Mouse (Mus musculus) lung, adult 2 months (tissue): ENCODE measurements around the gene Vwc2l. TPM values are rescaled to one million over a fixed set of nuclear protein-coding genes. Genes with fewer than 3 reads are reported as not detected.

Experiments used
- DNase-seq: peaks from one replicate; pipeline ENCODE4 v3.0.0; 2022
- H3K4me1 ChIP-seq: fragments of 200-500 bp; 2 replicates; pipeline ENCODE4 v1.6.1; 2011; ENCODE audit warnings: low read length; ENCODE audit not compliant: control insufficient read depth, insufficient read depth
- H3K4me3 ChIP-seq: fragments of 200-500 bp; replicated peaks from 2 replicates; pipeline ENCODE3; 2011; ENCODE audit warnings: low read depth, mild to moderate bottlenecking, control low read depth, low read length; ENCODE audit errors: extremely low read depth
- CTCF ChIP-seq: fragments of 200-500 bp; IDR thresholded peaks from 2 replicates; pipeline ENCODE4 v1.5.1; 2011; ENCODE audit warnings: mild to moderate bottlenecking, low read length, control low read depth; ENCODE audit not compliant: insufficient read depth
- POLR2A ChIP-seq: fragments of 200-500 bp; IDR thresholded peaks from 2 replicates; pipeline ENCODE4 v1.6.1; 2011; ENCODE audit warnings: low read depth, mild to moderate bottlenecking, control low read depth, low read length, borderline replicate concordance; ENCODE audit errors: extremely low read depth
- WGBS: fragments of 180-500 bp; shearing (Covaris S2); methylation state at CpG from one replicate; pipeline ENCODE4 v1.1.7; 2018; 5-methylcytosine and 5-hydroxymethylcytosine counted together
- polyA plus RNA-seq: library from polyadenylated mRNA; depleted of rRNA; stranded (reverse); fragments of >200 nt; gene quantifications from 2 replicates; pipeline ENCODE4 v1.2.3, GENCODE M21; 2012

Vwc2l gene
- polyA plus RNA-seq, 1 experiment: not detected

GRCm38 (mm10) chr1:70902311-70902710 is 176.8 kb downstream of the Vwc2l start:
- H3K4me1 ChIP-seq: no peaks in the 10 kb centered on the region

GRCm38 (mm10) chr1:70907366-70907765 is 181.9 kb downstream of the Vwc2l start:
- WGBS: 88% methylated on average over 2 of the region's 2 CpGs
- no peak overlapping the region for H3K4me3 ChIP-seq
- no peak for DNase-seq
- H3K4me1 ChIP-seq: no peaks in the 10 kb centered on the region
- TF ChIP-seq CTCF (no peak), POLR2A (no peak)

More at GRCm38 (mm10) chr1:70902311-70902710, 176.8 kb downstream of the Vwc2l start:
- no peak for DNase-seq
- 13% methylated on average over 3 of the region's 3 CpGs for WGBS
- no peak overlapping the region for H3K4me3 ChIP-seq
- TF ChIP-seq CTCF (no peak), POLR2A (no peak)

- TF ChIP-seq CTCF: no peak
- TF ChIP-seq POLR2A: no peak
- Histone ChIP-seq H3K4me3 (no peak overlapping the region), H3K4me1 (no peaks in the 10 kb centered on the region)
- DNase-seq: no peak
- WGBS: 58% methylated on average over 4 of the region's 4 CpGs
Measured at GRCm38 (mm10) chr1:70911235-70911634, 185.7 kb downstream of the Vwc2l start.

GRCm38 (mm10) chr1:70913071-70913470 is 187.6 kb downstream of the Vwc2l start:
- Histone ChIP-seq H3K4me1 (no peaks in the 10 kb centered on the region), H3K4me3 (no peak overlapping the region)
- WGBS: 62% methylated on average over 9 of the region's 9 CpGs
- no peak for DNase-seq
- TF ChIP-seq CTCF (no peak), POLR2A (no peak)

DNA sequence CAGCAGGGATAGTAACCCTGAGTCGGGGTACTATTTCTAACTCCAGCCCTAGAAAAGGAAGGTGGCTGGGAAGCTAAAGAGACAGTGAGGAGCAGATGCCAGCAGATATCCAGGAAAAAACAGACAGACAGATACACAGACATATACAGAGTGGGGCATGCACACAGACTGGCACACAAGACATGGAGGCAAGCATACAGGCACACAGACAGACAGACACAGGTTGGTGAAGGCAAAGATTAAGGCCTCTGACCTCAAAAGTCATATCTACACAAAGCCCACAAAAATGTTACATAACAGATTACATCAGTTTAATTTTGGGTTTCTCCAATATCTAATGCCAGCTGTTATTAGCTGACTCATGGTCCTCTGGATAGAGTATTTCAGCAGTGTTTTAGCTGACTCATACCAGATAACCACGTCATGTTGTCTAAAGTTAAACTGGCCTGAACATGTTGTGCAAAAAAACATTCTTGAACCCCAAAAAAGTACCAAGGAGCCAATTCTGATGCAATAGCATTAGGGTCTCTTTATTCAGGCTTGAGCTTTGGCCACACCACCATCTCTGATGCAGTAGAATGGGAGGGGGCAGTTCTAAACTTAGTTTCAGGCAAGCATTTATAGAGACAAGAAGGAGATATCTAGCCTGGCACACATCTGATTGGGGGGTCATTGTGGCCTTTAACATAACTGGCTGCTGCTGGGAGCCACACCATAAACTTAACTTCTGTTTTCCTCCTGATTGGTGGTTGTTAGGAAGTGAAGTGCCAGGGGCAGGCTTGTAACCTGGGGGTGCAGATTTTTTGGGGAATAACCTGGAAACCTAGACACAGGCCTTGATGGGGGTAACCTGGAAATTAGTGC is 192.9 kb downstream of the Vwc2l start:
- DNase-seq: no peak
- no peak overlapping the region for H3K4me3 ChIP-seq
- H3K4me1 ChIP-seq: no peaks in the 10 kb centered on the region
- no peak for TF ChIP-seq CTCF
- no peak for TF ChIP-seq POLR2A
- 58% methylated on average over 2 of the region's 2 CpGs for WGBS

- TF ChIP-seq POLR2A: no peak
- no peak for TF ChIP-seq CTCF
- Histone ChIP-seq H3K4me1 (no peaks in the 10 kb centered on the region), H3K4me3 (no peak overlapping the region)
- WGBS: 93% methylated on average over 4 of the region's 4 CpGs
- no peak for DNase-seq
Measured at GRCm38 (mm10) chr1:70933016-70933415, 207.5 kb downstream of the Vwc2l start.
